Mouse (Mus musculus) mesoderm, embryonic 11.5 days (tissue): Measurements from ENCODE around the gene Adgrv1.
"Not testable (repeated sequence)": the region's sequence is repeated elsewhere in the genome, so short reads cannot be mapped to it uniquely, and the experiment has no call there.

Experiments
- DNase-seq: peaks from one replicate; pipeline ENCODE4 v3.0.0-alpha.2; 2012; ENCODE audit warnings: low read depth, low spot score

The Adgrv1 gene

GRCm38 (mm10) chr13:81632720-81633415 is at the start of gene Adgrv1:
Gene Adgrv1, minus strand, starts transcription at chr13:81633154.
- peak; percentile 96 for DNase-seq

DNA sequence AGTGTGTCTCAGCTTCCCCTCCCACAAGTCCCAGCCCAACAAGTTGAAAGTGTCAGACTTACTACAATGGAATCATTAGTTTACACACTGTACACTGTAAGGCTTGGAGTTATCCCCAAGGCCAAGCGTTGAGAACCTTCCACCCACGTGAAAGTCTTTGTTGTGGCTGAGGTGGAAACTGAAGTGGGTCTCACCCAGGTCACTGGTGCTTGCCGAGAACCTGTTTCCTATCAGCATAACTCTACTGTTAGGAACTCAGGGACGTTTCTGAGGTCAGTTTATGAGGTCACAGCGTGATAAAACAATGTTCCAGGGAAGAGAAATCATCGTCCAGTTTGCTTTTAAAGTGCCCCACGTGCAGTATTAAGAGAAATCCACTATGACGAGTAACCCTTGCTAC is 42.4 kb upstream of the Adgrv1 start:
- no peak for DNase-seq

DNA sequence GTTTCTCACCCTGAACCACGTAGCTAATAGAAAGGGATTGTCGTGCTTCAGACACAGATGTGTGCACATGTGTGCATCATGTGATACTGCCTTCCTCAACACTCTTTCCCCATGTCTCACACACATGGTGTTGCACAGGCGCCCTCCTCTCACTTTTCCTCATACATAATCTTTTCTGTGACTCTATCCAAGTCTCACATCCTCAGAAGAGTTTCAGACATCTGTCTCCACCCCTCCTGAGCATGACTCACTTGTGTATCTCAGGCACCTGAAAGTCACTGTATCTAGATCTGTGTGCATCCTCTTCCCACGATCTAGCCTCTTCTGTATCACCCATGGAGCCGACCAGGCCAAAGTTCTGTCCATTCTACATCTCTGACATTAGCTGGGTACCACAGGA is 34.8 kb upstream of the Adgrv1 start:
- DNase-seq, result no peak

DNA sequence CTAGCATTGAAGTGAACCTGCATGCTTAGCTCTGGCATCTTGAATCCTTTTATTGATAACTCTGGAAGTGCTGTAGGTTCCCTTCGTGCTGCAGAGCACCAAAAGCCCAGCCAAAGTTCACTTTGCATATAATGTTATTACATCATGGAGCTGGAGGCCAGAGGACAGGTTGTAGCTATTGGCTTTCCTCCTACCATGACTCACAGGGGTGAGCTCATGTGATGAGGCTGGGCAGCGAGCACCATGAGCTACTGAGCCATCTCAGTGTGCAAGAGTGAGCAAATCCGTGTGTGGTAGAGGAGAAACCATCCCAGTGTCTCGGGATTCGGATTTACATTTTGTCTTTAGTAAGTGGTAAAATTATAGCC is 31.4 kb upstream of the Adgrv1 start:
- DNase-seq, result no peak

- no peak for DNase-seq
These were observed 30.8 kb upstream of the Adgrv1 start for GRCm38 (mm10) chr13:81663566-81664330.

DNA sequence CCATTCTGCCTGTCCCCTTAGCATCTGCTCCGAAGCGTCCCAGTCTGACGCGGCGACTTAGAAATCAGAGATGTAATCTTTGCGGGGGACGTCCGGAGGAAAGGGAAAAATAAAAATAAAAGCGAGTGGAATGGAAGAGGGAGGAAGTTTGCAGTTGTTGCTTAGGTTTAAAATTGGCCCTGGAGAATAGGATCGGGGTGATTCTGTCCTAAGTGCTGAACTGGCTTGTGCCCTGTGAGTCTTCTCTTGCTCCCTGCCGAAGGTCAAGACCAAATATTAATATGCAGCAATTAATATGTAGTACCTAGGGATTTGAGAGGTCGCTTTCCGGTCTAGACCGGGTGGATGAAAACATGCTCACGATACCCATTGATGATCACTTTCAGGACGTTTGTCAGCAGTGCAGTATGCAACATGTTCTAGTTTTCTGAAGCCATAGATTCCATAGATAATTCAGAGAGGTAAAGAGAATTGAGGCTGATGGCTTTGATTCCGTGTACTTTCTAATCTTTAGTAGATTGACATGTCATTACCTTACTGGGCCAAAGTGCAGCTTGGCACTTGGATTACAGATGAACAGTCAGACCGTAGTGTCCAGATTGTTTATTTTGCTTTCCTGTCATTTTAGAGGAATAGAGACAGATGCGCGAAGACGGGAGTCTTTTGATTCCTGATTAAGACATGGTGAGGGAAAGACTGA is 25.2 kb upstream of the Adgrv1 start:
- no peak for DNase-seq

GRCm38 (mm10) chr13:81657351-81658052 is 24.5 kb upstream of the Adgrv1 start, which contains the start of gene Lysmd3:
Gene Lysmd3, plus strand, starts transcription at chr13:81657663.
- peak; percentile 93 for DNase-seq

GRCm38 (mm10) chr13:81657008-81657350 is 24.0 kb upstream of the Adgrv1 start:
- DNase-seq, result no peak

- DNase-seq, result peak; percentile 76
These were observed 23.3 kb upstream of the Adgrv1 start for GRCm38 (mm10) chr13:81656091-81656850.

- not testable (repeated sequence) for DNase-seq
These were observed 17.4 kb upstream of the Adgrv1 start for GRCm38 (mm10) chr13:81650382-81650781.

DNA sequence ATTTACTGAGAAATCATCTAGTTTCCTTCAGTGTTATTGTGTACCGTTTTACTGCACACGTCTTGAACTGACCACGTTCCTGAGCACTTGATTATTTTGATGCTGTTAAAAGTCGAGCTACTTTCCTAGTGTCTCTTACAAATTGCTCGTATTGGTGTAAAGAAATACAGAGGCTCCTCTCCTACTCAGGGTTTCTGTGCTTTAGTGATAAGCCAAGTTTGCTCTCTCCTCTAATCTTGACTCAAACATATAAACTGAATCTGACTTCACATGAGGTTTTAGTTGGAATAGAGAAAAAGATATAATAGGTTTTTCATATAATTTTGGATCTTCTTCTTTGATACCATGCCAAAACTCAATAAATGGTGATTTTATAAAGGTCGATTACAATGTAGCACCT is 13.4 kb upstream of the Adgrv1 start:
- no peak for DNase-seq

- no peak for DNase-seq
These were observed 11.2 kb upstream of the Adgrv1 start for GRCm38 (mm10) chr13:81644047-81644565.

GRCm38 (mm10) chr13:81642491-81643149 is 9.7 kb upstream of the Adgrv1 start:
- no peak for DNase-seq

DNA sequence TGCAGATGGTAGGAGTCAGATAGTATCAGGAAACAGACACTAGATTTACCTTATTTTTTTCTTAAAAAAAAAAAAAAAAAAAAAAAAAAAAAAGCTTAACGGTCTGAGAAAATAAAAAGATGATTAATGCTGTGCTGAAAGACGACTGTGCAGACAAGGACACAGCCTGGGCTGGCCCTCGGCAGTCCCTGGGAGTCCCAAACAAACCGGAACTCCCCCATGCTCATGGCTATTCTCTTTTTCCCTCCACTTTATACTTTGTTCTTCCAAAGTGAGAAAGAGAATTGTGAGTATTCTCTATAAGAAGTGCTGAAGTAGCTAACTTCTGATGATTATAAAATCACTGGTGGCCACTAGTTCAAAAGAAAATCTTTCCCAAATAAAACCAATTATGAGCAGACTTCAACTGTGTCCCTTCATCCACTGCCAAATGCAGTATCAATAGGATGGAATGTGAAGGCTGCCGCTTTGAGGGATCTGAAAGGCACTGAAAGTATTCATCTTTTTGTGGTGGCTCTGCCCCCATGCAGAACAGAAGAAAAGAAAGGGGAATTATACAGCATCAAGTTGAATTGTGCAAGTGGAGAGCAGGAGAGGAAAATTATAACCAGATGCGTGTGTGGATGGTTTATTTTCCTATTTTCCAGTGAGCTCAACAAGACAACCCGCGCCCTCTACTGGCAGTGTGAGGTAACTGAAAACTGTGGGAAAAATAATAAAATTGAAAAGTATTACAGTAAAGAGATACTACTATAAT is 8.5 kb upstream of the Adgrv1 start:
- DNase-seq, result peak; percentile 76

GRCm38 (mm10) chr13:81640881-81641280 is 7.9 kb upstream of the Adgrv1 start:
- DNase-seq, result no peak

- peak; percentile 66 for DNase-seq
These were observed 6.7 kb upstream of the Adgrv1 start for GRCm38 (mm10) chr13:81639624-81640023.

DNA sequence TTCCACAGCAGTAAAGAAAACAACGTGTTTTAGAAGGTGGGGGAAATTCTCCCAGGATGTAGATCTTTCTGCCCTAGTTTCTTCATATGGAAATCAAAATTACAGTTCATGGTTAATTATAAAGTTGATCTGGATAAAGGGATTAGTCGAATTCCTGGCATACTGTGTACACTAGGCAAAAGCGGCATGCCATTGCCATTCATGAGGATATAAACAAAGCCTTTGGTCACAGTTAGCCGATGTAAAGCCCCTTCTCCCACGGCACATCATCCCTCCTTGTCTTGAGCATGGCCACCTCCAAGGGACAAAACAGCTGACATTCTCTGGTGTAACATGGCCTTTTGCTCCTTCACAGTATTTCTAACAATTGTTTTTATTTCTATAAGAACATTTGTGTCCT is 2.4 kb downstream of the Adgrv1 start:
- peak; percentile 21 for DNase-seq

DNA sequence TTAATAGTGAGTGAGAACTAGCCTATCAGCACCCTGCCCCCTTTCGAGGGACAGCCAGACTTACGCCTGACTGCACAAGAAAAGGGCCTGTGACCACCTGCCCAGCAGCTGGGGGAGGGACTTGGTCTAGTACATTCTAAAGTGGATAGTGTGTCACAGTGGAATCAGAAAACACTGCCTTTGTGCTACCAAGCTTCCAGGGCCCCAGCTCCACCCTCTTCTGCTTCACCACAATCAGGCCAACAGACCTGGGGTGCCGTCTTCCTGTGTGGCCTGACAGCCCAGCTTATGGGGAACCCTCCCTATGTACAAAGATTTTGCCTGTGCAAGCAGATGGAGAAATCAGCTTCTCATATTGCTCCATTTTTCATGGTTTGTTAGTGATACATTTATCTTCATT is 3.6 kb downstream of the Adgrv1 start:
- peak; percentile 48 for DNase-seq

DNA sequence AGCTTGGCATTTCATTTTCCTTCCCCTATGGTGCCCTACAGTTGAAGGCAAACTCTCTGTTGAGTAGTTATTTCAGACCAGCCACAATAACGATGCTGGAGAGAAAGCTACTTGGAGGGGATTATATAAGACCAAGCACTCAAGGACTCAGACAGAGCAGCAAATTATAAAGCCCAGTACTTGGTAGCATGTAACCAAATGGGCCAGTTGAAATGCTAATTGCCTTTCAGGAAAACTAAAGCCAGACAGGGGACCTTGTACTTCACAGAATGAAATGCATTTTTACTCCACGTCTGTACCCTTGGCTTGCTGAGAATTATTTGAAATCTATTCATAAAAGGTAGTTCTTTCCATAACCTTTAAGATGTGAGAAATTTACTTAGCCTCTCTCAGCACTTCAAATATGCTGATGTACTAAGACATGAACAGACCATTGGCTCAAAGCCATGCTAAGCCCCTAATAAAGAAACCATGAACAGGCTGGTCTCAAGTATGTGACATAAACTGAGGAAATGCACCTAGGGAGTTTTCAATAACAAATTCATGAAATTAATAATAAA is 4.2 kb downstream of the Adgrv1 start:
- no peak for DNase-seq
